Mouse (Mus musculus) layer of hippocampus, postnatal 25 days (tissue): ENCODE data around the gene Dyrk4. TPM values are rescaled to one million over a fixed set of nuclear protein-coding genes. Genes with fewer than 3 reads are reported as not detected.

Experiments used
- DNase-seq, 2 experiments: peaks; one replicate each; pipeline ENCODE4 v3.0.0; 2022; ENCODE audit warnings: mixed read lengths in 2 of 2, low spot score in 1 of 2; ENCODE audit errors: extremely low spot score in 1 of 2
- total RNA-seq, 2 experiments: library from RNA; stranded (reverse); gene quantifications; 2 replicates each; pipeline ENCODE4 v1.2.3; 2021

The Dyrk4 gene
- total RNA-seq = under 1 TPM in 1 of 2 experiments, not detected in 1; 0.15 TPM

GRCm38 (mm10) chr6:126921111-126921881 lies at the start of gene Dyrk4:
Gene Dyrk4, minus strand, starts transcription at chr6:126921839.
- no peak for DNase-seq

GRCm38 (mm10) chr6:126966241-126967026 lies 44.8 kb upstream of the Dyrk4 start:
- DNase-seq = no peak

DNA sequence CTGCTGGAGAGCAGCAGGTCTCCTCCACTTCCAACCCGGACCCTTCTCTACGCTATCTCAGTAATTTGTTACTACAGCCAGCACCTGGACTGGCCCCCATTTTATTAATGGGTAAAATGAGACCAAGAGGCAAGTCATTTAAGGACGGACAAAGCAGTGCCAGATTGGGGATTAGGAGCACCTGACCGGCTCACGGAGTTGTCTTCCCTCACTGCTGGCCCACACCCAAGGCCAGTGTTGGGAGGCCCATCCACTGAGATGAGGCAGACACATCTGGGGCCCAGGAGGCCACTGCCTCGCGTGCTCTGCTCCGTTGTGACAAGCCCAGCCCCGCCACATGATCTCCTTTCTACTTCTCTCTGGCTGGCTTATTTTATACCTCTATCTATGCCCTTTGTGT lies 41.8 kb upstream of the Dyrk4 start:
- DNase-seq = no peak

GRCm38 (mm10) chr6:126962709-126963108 lies 41.1 kb upstream of the Dyrk4 start:
- no peak for DNase-seq

- DNase-seq = no peak
These were observed 39.9 kb upstream of the Dyrk4 start for GRCm38 (mm10) chr6:126961371-126962018.

- DNase-seq = peak; percentile 66 to 94
These were observed 34.1 kb upstream of the Dyrk4 start for GRCm38 (mm10) chr6:126955734-126956133.

- no peak for DNase-seq
These were observed 26.7 kb upstream of the Dyrk4 start for GRCm38 (mm10) chr6:126948336-126948735.

- DNase-seq = no peak
These were observed 18.8 kb upstream of the Dyrk4 start for GRCm38 (mm10) chr6:126940451-126940850.

DNA sequence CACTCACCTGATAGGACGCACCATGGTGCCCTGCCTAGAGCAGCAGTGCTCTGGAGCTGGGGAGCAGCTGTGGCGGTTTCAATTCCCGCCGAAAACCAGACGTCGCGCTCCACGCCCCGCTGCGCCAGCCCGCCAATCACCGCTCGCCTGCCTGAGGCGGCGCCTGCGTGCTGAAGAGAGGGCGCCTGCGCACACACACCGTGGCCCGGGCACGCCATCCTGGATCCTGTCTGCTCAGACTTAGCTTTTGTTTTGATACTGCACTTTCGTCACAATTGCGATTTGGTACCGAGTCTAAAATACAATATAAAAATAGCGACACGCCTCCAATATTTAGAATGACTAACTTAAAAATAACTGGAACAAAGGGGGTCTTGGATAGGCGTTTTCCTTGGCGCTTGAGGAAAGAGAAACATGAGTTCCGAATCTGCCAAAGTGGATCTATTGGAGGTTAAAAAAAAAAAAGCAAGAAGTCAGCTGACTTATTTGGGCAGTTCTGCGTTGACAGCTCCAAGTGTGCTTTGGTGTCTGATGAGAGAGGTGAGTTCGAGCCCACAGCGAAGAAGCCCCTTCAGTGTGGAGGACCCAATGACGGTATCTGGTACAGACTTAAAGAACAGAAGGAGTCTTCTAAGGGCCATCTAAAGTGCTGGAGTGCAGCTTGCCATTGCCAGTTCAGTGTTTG lies 18.0 kb upstream of the Dyrk4 start, which contains the start of the genes Rad51ap1 and D6Wsu163e:
TSS of gene Rad51ap1 (minus strand) at position 101 of the 685 bp plus-strand sequence.
TSS of gene D6Wsu163e (plus strand) at position 476 of the 685 bp plus-strand sequence.
- peak; percentile 83 to 88 for DNase-seq

DNA sequence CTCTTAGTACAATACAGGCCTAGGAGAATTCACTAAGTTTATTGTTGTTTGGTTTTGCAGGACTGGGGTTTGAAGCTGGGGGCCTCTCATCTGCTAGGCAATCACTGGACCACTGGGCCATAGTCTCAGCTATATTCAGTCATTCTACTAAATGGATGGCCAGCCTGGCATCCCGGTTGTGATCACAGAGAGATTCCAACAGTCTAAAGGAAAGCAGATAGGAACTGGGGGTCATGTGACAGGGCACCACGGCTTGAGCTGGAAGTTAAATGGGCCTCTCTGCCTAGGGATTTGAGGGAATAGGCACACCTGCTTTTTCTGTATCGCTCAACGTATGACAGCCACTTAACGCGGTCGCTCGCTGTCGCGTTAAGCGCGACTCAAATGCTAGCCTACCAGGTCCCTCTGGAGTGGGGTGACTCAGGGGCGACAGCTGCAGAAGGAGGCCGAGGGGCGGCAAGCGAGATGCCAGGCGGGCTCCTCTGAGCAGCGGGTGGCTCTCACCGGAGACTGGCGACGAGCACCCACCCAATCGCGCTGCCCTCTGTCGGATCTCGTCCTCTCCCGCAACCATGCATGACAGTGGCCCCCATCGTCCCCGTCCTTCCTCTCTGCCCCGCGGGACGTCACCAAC lies 17.3 kb upstream of the Dyrk4 start:
- no peak for DNase-seq

DNA sequence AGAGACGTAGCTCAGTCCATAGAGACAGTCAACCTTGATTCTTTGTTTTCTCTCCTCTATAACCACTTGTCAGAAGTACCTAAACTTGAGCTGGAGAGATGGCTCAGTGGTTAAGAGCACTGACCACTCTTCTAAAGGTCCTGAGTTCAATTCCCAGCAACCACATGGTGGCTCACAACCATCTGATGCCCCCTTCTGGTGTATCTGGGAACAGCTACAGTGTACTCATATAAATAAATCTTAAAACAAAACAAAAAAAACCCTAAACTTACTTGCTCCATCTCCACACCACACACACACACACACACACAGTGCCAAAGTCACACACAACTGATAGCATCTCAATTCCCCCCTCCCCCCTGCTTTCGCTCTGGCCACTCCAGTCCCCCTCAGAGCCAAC lies 16.4 kb upstream of the Dyrk4 start:
- peak in 1 of 2 experiments; percentile 17 for DNase-seq

- DNase-seq = no peak
These were observed 11.3 kb upstream of the Dyrk4 start for GRCm38 (mm10) chr6:126932896-126933295.

GRCm38 (mm10) chr6:126914928-126915327 lies 6.7 kb downstream of the Dyrk4 start:
- DNase-seq = no peak

DNA sequence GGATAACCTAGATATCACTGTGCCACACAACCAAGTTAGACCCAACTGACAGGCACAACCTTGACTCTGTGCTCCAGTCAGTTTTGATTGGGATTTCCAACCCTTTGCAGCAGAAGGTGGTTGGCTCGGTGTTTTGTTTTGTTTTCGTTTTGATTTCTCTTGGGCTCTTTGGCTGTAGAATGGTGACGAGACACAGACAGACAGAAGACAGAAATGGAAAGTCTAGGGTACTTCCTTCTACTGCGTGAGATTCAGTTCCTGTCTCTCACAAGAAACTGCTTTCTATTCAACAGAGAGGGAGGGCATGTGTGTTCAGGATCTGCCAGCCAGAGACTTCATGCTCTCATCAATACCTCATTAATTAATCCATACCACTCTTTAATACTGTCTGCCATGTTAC lies 10.9 kb downstream of the Dyrk4 start:
- no peak for DNase-seq

GRCm38 (mm10) chr6:126907876-126908275 lies 13.8 kb downstream of the Dyrk4 start:
- no peak for DNase-seq

DNA sequence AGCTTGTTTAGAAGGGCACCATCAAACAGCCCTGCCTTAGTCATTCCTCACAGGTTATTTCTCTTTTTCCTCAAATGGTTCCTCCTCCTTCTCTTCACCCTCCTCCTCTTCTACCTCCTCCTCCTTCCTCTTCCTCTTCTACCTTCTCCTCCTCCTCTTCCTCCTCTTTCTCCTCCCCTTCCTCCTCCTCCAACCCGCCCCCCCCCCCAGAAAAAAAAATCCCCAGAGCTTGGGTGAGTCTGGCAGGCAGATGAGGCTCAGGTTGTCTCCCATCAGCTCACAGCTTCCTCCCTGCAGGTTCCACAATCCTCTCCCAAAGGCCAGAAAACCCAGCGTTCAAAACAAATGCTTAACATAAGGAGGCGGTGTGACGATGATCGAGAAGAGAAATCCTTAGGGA lies 14.3 kb downstream of the Dyrk4 start:
- DNase-seq = no peak

DNA sequence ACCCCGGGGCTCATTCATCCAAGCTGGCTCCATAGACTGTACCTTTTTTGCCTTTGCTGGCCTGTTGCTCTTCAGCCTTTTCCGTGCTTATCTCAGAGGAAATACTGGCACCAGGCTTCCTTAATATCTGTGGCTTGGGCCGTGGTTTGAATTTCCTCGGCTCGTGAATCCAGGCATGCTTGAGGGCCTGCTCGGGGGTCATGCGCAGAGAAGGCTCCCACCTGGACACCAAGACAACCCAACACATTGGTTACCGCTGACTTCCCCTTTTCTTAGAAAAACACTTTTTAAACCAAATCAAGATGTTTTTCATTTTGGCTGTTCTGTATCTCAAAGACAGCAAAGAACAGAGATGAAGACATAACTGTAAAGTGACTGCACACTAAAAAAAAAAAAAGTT lies 44.5 kb downstream of the Dyrk4 start:
- no peak for DNase-seq

- DNase-seq = no peak
These were observed 68.8 kb downstream of the Dyrk4 start, which contains the start of gene Akap3 for GRCm38 (mm10) chr6:126852881-126853280. Gene Akap3, plus strand, starts transcription at chr6:126853098.

- DNase-seq = peak; percentile 92 to 96
These were observed 72.6 kb downstream of the Dyrk4 start, which contains the start of gene Ndufa9 for GRCm38 (mm10) chr6:126848712-126849704. Gene Ndufa9, minus strand, starts transcription at chr6:126849136.
